Mouse (Mus musculus): ENCODE data around the gene Tmem87b. TPM values are rescaled to one million over a fixed set of nuclear protein-coding genes. Genes with fewer than 3 reads are reported as not detected.

Tmem87b gene
- polyA plus RNA-seq, 1 experiment from 2014 or later: 31.4 TPM

GRCm38 (mm10) chr2:128902843-128903242, 84.9 kb downstream of the Tmem87b start:
- H3K4me1 ChIP-seq: no peaks in the 10 kb centered on the region
- no peak overlapping the region for H3K4me3 ChIP-seq
- no peaks in the 10 kb centered on the region for H3K27me3 ChIP-seq
- no peak for ATAC-seq (ENCODE audit: borderline replicate concordance, extremely low read depth, low FRiP score, low TSS enrichment)
- no peak overlapping the region for H3K27ac ChIP-seq
- H3K9me3 ChIP-seq: no peaks in the 10 kb centered on the region
- 70% methylated on average over 6 of the region's 6 CpGs for WGBS
- no peak overlapping the region for H3K9ac ChIP-seq
- no peak overlapping the region for H3K4me2 ChIP-seq
- H3K36me3 ChIP-seq: no peaks in the 10 kb centered on the region

- Histone ChIP-seq H3K4me1 (no peaks in the 10 kb centered on the region), H3K4me2 (no peak overlapping the region), H3K9ac (no peak overlapping the region), H3K4me3 (no peak overlapping the region), H3K27ac (no peak overlapping the region), H3K36me3 (no peaks in the 10 kb centered on the region), H3K27me3 (no peaks in the 10 kb centered on the region), H3K9me3 (no peaks in the 10 kb centered on the region)
- ATAC-seq (ENCODE audit: borderline replicate concordance, extremely low read depth, low FRiP score, low TSS enrichment): no peak
- 84% methylated on average over 3 of the region's 3 CpGs for WGBS
These were observed 85.7 kb downstream of the Tmem87b start for GRCm38 (mm10) chr2:128903661-128904060.

Other genes with a start within 250 kb of the Tmem87b start
- not detected in 2 replicates for gene Spdye4c, start 226.9 kb upstream of the Tmem87b start, polyA plus RNA-seq (2015; fragmentation: Nextera tagmentation; extraction: Ambion mirVana)
- gene Anapc1, start 130.7 kb upstream of the Tmem87b start, polyA plus RNA-seq (2015; fragmentation: Nextera tagmentation; extraction: Ambion mirVana): 67.2 and 71.8 TPM in 2 replicates
- gene Mertk, start 119.2 kb upstream of the Tmem87b start, polyA plus RNA-seq (2015; fragmentation: Nextera tagmentation; extraction: Ambion mirVana): 4.1 and 5.6 TPM in 2 replicates
- 8.7 and 9.1 TPM in 2 replicates for gene Fbln7, start 44.9 kb downstream of the Tmem87b start, polyA plus RNA-seq (2015; fragmentation: Nextera tagmentation; extraction: Ambion mirVana)
- gene Zc3h8, start 126.0 kb downstream of the Tmem87b start, polyA plus RNA-seq (2015; fragmentation: Nextera tagmentation; extraction: Ambion mirVana): 6.7 and 7.2 TPM in 2 replicates
- 1.6 and 1.8 TPM in 2 replicates for gene Zc3h6, start 149.3 kb downstream of the Tmem87b start, polyA plus RNA-seq (2015; fragmentation: Nextera tagmentation; extraction: Ambion mirVana)
- gene Gm10762, start 149.6 kb downstream of the Tmem87b start, polyA plus RNA-seq (2015; fragmentation: Nextera tagmentation; extraction: Ambion mirVana): 15.9 and 16.1 TPM in 2 replicates
- gene Vinac1, start 230.1 kb downstream of the Tmem87b start, polyA plus RNA-seq (2015; fragmentation: Nextera tagmentation; extraction: Ambion mirVana): 0.09 and 0.20 TPM in 2 replicates
- 12.4 and 13.7 TPM in 2 replicates for gene Ttl, start 247.8 kb downstream of the Tmem87b start, polyA plus RNA-seq (2015; fragmentation: Nextera tagmentation; extraction: Ambion mirVana)

All from lung, embryonic 15.5 days (tissue).